Mouse (Mus musculus) heart, adult 2 months (tissue): ENCODE results near the gene Lmo7. TPM values are rescaled to one million over a fixed set of nuclear protein-coding genes. Genes with fewer than 3 reads are reported as not detected.

Experiments used
- DNase-seq, 2 experiments: peaks; one replicate each; pipeline ENCODE4 v3.0.0; 2021
- H3K27ac ChIP-seq: fragments of 200-600 bp; 2 replicates; pipeline ENCODE4 v1.8.1; 2022
- H3K27me3 ChIP-seq: fragments of 200-500 bp; 2 replicates; pipeline ENCODE4 v1.6.1; 2012; ENCODE audit warnings: mild to moderate bottlenecking, low read length, inconsistent platforms, mixed read lengths; ENCODE audit not compliant: control insufficient read depth, insufficient read depth
- H3K36me3 ChIP-seq: fragments of 200-500 bp; 2 replicates; pipeline ENCODE4 v1.6.1; 2012; ENCODE audit warnings: low read length, inconsistent platforms; ENCODE audit not compliant: control insufficient read depth, insufficient read depth
- H3K4me1 ChIP-seq: fragments of 200-500 bp; 2 replicates; pipeline ENCODE4 v1.6.1; 2011; ENCODE audit warnings: low read length; ENCODE audit not compliant: control insufficient read depth, insufficient read depth
- H3K4me3 ChIP-seq: fragments of 200-600 bp; 2 replicates; pipeline ENCODE4 v1.8.1; 2022
- H3K79me2 ChIP-seq: fragments of 200-500 bp; replicated peaks from 2 replicates; pipeline ENCODE4 v1.6.1; 2012; ENCODE audit warnings: mild to moderate bottlenecking, inconsistent platforms, low read length, moderate library complexity, mixed read lengths; ENCODE audit not compliant: control insufficient read depth, insufficient read depth
- H3K9ac ChIP-seq: fragments of 200-500 bp; 2 replicates; pipeline ENCODE4 v1.6.1; 2012; ENCODE audit warnings: low read depth, mild to moderate bottlenecking, control low read depth, inconsistent platforms, low read length, mixed read lengths
- CTCF ChIP-seq: fragments of 200-600 bp; IDR thresholded peaks from 2 replicates; pipeline ENCODE4 v1.8.1; 2022; ENCODE audit warnings: antibody characterized with exemption, mild to moderate bottlenecking, moderate library complexity
- EP300 ChIP-seq: fragments of 200-500 bp; IDR thresholded peaks from 2 replicates; pipeline ENCODE4 v1.6.1; 2011; ENCODE audit warnings: low read depth, low read length, control low read depth; ENCODE audit not compliant: insufficient read depth
- POLR2A ChIP-seq: fragments of 200-500 bp; IDR thresholded peaks from 2 replicates; pipeline ENCODE4 v1.6.1; 2011; ENCODE audit warnings: mild to moderate bottlenecking, low read depth, low read length, control low read depth; ENCODE audit not compliant: insufficient read depth
- WGBS: fragments of 180-500 bp; shearing (Covaris S2); methylation state at CpG from one replicate; pipeline ENCODE4 v1.1.7; 2018; 5-methylcytosine and 5-hydroxymethylcytosine counted together
- intact Hi-C: fragments of 180-260 bp; cut with DNase I; formaldehyde crosslinking; loops from one replicate; pipeline ENCODE4 v1.15.1; 2025
- polyA plus RNA-seq: library from polyadenylated mRNA; depleted of rRNA; stranded (reverse); fragments of >200 nt; gene quantifications from 2 replicates; pipeline ENCODE4 v1.2.3, GENCODE M21; 2012
- total RNA-seq, 2 experiments: library from RNA; stranded (reverse); gene quantifications; 2 replicates each; pipeline ENCODE4 v1.2.3; 2021

The Lmo7 gene
- total and polyA plus RNA-seq, 3 experiments = 165 to 412 (median 336) TPM

DNA sequence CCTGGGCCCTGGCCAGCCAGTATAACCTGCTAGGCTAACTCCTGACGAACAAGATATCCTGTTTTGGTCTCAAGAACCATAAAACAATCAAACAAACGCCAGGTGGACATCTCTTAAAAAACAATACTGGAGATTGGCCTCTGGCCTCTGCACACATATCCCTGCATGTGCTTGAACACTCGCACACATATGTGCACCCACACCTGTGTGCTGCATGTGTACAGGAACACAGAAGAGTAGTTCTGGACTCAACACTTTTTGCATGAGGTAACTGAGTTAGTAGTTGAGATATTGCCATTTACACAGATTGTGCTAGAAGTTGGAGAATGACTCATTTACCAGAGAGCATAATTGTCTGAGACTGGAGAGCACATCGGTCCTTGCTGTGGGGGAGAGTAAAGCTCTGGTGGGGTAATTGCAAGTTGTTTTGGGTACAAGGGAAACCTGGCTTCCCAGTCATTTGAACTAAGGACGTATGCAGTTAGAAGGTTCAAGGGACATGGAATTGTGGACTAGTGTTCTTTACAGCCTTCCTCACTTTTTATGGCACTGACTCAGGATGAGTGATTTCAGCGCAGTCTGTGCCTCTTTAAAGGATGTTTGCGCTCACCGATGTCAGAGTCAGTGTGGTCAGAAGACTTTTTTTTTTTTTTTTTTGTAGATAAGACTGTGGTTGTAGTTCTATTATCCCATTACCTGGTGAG lies 148.7 kb downstream of the Lmo7 start:
- no peak overlapping the region for H3K27ac ChIP-seq
- no peak for TF ChIP-seq CTCF
- TF ChIP-seq EP300 = 0 out of 2 replicates have a peak, but pooled peaks have one; percentile 37
- TF ChIP-seq POLR2A = no peak
- intact Hi-C loops = loop anchor here (5.0 kb wide), 1 partner anchor 96 kb away; no protein-coding TSS in a partner anchor
- H3K27me3 ChIP-seq = no peaks in the 10 kb centered on the region
- no peak overlapping the region for H3K9ac ChIP-seq
- peaks cover 56% of the 10 kb centered on the region for H3K36me3 ChIP-seq
- H3K4me1 ChIP-seq = peaks cover 15% of the 10 kb centered on the region
- 42% methylated on average over 8 of the region's 8 CpGs for WGBS
- no peak for DNase-seq
- H3K4me3 ChIP-seq = no peak overlapping the region
- H3K79me2 ChIP-seq = peaks cover 1% of the 10 kb centered on the region; the same call in 1 of the 2 replicates

DNA sequence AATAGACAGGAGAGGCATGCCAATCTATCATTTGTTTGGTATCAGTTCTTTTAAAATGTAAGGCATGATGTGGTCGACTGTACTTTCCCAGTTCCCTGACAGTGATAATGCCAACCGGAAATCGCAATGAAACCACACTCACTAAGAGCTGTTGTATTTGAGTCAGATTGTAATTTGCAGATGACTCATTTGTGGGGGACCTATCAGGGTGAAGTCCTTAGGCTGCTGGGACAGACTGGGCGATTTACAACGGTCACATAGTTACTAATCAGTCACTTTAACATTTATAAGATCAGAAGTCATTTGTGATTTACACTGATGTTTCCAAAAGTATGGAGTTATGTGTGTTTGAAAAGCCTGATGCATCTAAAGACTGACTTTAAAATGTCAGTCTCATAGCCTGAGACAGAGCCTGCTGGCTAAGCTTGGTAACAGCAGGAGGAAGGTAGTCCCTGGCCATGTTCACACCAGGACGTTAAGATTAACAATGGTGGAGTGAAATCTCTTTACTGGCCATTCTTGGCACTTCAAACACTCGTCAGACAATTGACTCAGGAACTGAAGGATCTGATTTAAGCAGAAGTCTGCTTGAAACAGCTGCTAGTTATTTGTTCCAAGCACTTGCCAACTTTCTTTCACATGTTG lies 149.4 kb downstream of the Lmo7 start:
- H3K27me3 ChIP-seq = no peaks in the 10 kb centered on the region
- no peaks in the 10 kb centered on the region for H3K79me2 ChIP-seq
- H3K4me3 ChIP-seq = no peak overlapping the region
- 30% methylated on average over 7 of the region's 7 CpGs for WGBS
- intact Hi-C loops = loop anchor here (5.0 kb wide), 1 partner anchor 97 kb away; no protein-coding TSS in a partner anchor
- DNase-seq = no peak
- H3K9ac ChIP-seq = no peak overlapping the region
- H3K27ac ChIP-seq = no peak overlapping the region; the same call in 1 of the 2 replicates
- TF ChIP-seq EP300 = no peak
- TF ChIP-seq CTCF = peak; percentile 52
- no peak for TF ChIP-seq POLR2A
- peaks cover 55% of the 10 kb centered on the region for H3K36me3 ChIP-seq
- H3K4me1 ChIP-seq = peaks cover 18% of the 10 kb centered on the region

DNA sequence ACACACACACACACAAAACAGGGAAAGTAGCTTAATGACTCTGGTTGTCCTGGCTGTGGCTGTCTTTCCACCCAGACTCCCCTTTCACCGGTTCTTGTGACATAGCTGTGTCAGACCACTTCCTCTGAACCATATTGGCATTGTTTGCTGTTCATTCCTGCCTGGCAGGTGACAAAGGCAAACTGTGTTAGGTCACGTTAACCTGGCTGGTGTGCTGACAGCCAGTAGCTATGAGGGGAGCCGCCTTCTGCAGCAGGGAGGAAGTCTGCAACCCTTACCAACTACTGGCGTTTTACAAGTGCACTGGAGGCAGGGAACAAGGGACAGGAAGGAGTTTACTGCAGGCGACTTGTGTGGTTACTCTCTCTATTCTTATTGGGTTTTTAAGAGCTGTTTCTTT lies 153.2 kb downstream of the Lmo7 start:
- DNase-seq = peak in 1 of 2 experiments; percentile 52
- peaks cover 45% of the 10 kb centered on the region for H3K36me3 ChIP-seq
- no peaks in the 10 kb centered on the region for H3K27me3 ChIP-seq
- TF ChIP-seq POLR2A (no peak), EP300 (0 out of 2 replicates have a peak, but pooled peaks have one; percentile 10)
- intact Hi-C loops = no loop called here
- peak overlapping the region; percentile 12; the same call in 1 of the 2 replicates for H3K9ac ChIP-seq
- peaks cover 16% of the 10 kb centered on the region for H3K4me1 ChIP-seq
- H3K27ac ChIP-seq = peak overlapping the region; percentile 87
- peaks cover 2% of the 10 kb centered on the region; the same call in 1 of the 2 replicates for H3K79me2 ChIP-seq
- H3K4me3 ChIP-seq = no peak overlapping the region
- 11% methylated on average over 5 of the region's 5 CpGs for WGBS

DNA sequence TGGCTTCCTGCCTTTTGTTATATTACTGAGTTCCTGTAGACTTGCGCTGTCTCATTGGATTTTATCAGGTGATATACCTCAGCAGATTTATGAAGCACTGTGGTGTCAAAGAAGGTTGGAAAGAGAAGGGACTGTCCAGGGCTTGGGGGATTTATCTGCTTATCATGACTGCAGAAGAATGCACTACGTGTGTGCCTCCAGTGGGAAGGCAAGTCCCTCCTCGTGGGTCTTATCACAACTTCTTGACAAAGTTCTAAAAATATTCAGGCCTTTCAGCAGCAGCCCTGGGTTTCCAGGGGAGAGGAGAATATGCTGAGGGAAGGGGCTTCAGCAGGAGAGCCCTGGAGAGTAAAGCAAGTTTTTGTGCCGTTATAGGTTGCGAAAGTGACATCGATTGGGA lies 154.0 kb downstream of the Lmo7 start:
- H3K9ac ChIP-seq = peak overlapping the region; percentile 69
- peaks cover 10% of the 10 kb centered on the region for H3K4me1 ChIP-seq
- no peaks in the 10 kb centered on the region for H3K27me3 ChIP-seq
- peak in 1 of 2 experiments; percentile 35 for DNase-seq
- TF ChIP-seq POLR2A = peak; percentile 53
- 0 out of 2 replicates have a peak, but pooled peaks have one; percentile 24 for TF ChIP-seq EP300
- TF ChIP-seq CTCF = no peak
- peaks cover 37% of the 10 kb centered on the region for H3K36me3 ChIP-seq
- peak overlapping the region; percentile 42 for H3K4me3 ChIP-seq
- H3K79me2 ChIP-seq = peaks cover 2% of the 10 kb centered on the region; the same call in 1 of the 2 replicates
- WGBS = 33% methylated on average over 6 of the region's 6 CpGs
- intact Hi-C loops = loop anchor here (2.0 kb wide), 1 partner anchor 15 kb away; no protein-coding TSS in a partner anchor
- peak overlapping the region; percentile 87 for H3K27ac ChIP-seq

DNA sequence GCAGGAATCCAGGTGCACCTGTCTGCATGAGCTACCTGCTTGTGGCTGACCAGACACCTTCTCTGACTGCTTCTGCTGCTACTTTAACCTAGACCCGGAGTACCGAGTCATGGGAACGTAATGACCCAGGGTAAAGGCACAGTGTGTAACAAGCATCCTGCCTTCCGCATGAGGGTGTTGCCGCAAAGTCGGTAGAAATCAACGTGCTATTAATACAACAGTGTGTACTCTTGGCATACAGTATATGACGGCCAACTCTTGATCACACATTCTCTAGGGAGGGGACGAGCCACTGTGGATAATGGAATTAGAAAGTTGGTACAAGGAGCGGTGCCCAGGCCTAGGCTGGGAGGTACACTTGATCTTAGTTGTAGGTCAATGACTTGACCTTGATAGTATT lies 156.6 kb downstream of the Lmo7 start:
- intact Hi-C loops = loop anchor here (1.0 kb wide), 1 partner anchor 43 kb away; no protein-coding TSS in a partner anchor
- Histone ChIP-seq H3K36me3 (peaks cover 39% of the 10 kb centered on the region), H3K9ac (peak overlapping the region; percentile 41), H3K27me3 (no peaks in the 10 kb centered on the region), H3K27ac (peak overlapping the region; percentile 87), H3K79me2 (peaks cover 2% of the 10 kb centered on the region; the same call in 1 of the 2 replicates), H3K4me1 (peaks cover 9% of the 10 kb centered on the region), H3K4me3 (peak overlapping the region; percentile 42)
- 72% methylated on average over 10 of the region's 10 CpGs for WGBS
- TF ChIP-seq EP300 (peak; percentile 84; the same call in 1 of the 2 replicates), CTCF (no peak), POLR2A (peak; percentile 59)
- DNase-seq = peak in 1 of 2 experiments; percentile 45
